In the genomic region with DNA sequence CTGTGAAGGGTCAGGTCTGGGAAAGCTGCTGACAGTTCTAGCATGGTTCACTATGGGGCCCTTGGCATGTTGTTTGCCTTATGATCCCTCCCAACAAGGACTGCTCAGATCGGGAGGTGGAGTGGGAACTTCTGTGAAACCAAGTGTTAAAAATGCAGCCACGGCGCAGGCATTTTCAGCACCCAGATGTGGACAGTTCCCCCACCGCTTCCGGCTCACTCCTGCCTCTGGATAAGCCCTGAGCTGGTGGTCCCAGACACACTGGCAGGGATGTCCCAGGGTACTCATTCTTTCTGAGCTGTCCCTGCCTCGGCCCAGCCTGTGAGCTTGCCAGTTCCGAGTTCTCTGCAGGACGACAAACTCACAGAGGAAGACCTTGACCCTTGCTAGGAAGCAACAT, we compare ENCODE assay signal across 13 mouse cellular contexts. TPM values are rescaled to one million over a fixed set of nuclear protein-coding genes. Genes with fewer than 3 reads are reported as not detected.
A peak's percentile ranks its signal among the peaks of the same experiment; 100 is the strongest.
DNase-seq lines count a peak whose midpoint lies in the region; ATAC-seq and TF ChIP-seq lines count a peak whose summit lies in the region.
"Had no signal": no experiment of that assay in that cellular context is flagged by ENCODE, and none has a peak within 500 bp of the region (broad histone marks: within the 10 kb centered on the region; RNA-seq: fewer than 3 reads in every experiment).

No protein-coding gene starts in this region.

- H3K4me1 ChIP-seq in liver, postnatal 0 days (ENCODE audit: insufficient read depth): no peaks in the 10 kb centered on the region
- no peaks in the 10 kb centered on the region for H3K4me1 ChIP-seq in liver, embryonic 11.5 days (replicated peaks; ENCODE audit: control insufficient read depth, insufficient read depth, low read length)
- H3K4me1 ChIP-seq in neural tube, embryonic 11.5 days (ENCODE audit: control insufficient read depth, insufficient read depth, low read length): no peaks in the 10 kb centered on the region
- H3K4me1 ChIP-seq: heart, embryonic 15.5 days; liver, embryonic 12.5 days had no signal

- no peaks in the 10 kb centered on the region for H3K36me3 ChIP-seq in liver, postnatal 0 days (replicated peaks; ENCODE audit: insufficient read depth, low read length)
- no peaks in the 10 kb centered on the region for H3K36me3 ChIP-seq in liver, embryonic 11.5 days (ENCODE audit: control insufficient read depth, insufficient read depth, low read length)
- H3K36me3 ChIP-seq in neural tube, embryonic 11.5 days (ENCODE audit: control insufficient read depth, insufficient read depth, low read length): no peaks in the 10 kb centered on the region
- H3K36me3 ChIP-seq: heart, embryonic 15.5 days; liver, embryonic 12.5 days had no signal

- H3K9me3 ChIP-seq in liver, postnatal 0 days (ENCODE audit: low read length): no peaks in the 10 kb centered on the region
- H3K9me3 ChIP-seq in liver, embryonic 11.5 days (ENCODE audit: control insufficient read depth, low read length): no peaks in the 10 kb centered on the region
- H3K9me3 ChIP-seq in neural tube, embryonic 11.5 days (ENCODE audit: control insufficient read depth, low read length): no peaks in the 10 kb centered on the region
- H3K9me3 ChIP-seq: heart, embryonic 15.5 days; liver, embryonic 12.5 days had no signal

- DNase-seq in adrenal gland, postnatal 10 days: peak; percentile 36
- no peak for DNase-seq in adrenal gland, adult 8-10 months
- peak; percentile 22 for DNase-seq in liver, postnatal 0 days
- no peak for DNase-seq in liver, embryonic 11.5 days (ENCODE audit: low spot score)
- DNase-seq in embryo, embryonic 11 days: peak; percentile 64
- peak; percentile 51 for DNase-seq in neural tube, embryonic 11.5 days (ENCODE audit: low spot score)
- DNase-seq in MN1 (ENCODE audit: low spot score): no peak
- DNase-seq in ovary, postnatal 10 days (ENCODE audit: low spot score): no peak
- DNase-seq: cerebellum, postnatal 36 days; right cerebral cortex, postnatal 14 days had no signal

- no peak for ATAC-seq in liver, postnatal 0 days
- no peak for ATAC-seq in liver, embryonic 11.5 days (replicated peaks; ENCODE audit: low FRiP score)
- ATAC-seq in neural tube, embryonic 11.5 days (ENCODE audit: insufficient read depth, low FRiP score, low TSS enrichment): no peak
- ATAC-seq: liver, embryonic 12.5 days had no signal

- no peak for TF ChIP-seq EP300 in liver, postnatal 0 days (IDR thresholded peaks at IDR 0.05; ENCODE audit: low read depth)

- H3K9ac ChIP-seq in liver, postnatal 0 days (replicated peaks): no peak overlapping the region
- no peak overlapping the region for H3K9ac ChIP-seq in liver, embryonic 11.5 days (ENCODE audit: low read depth, low read length)
- no peak overlapping the region for H3K9ac ChIP-seq in neural tube, embryonic 11.5 days (ENCODE audit: low read length)
- H3K9ac ChIP-seq: heart, embryonic 15.5 days; liver, embryonic 12.5 days had no signal

- no peak overlapping the region for H3K4me2 ChIP-seq in liver, postnatal 0 days (ENCODE audit: low read depth, low read length)
- H3K4me2 ChIP-seq in liver, embryonic 11.5 days: no peak overlapping the region
- H3K4me2 ChIP-seq in neural tube, embryonic 11.5 days (ENCODE audit: low read depth): no peak overlapping the region
- H3K4me2 ChIP-seq: heart, embryonic 15.5 days; liver, embryonic 12.5 days had no signal

- WGBS in liver, postnatal 0 days (ENCODE audit: insufficient replicate concordance): 9% methylated on average over 8 of the region's 8 CpGs
- WGBS in liver, embryonic 11.5 days: 15% methylated on average over 8 of the region's 8 CpGs
- 13% methylated on average over 8 of the region's 8 CpGs for WGBS in neural tube, embryonic 11.5 days

- H3K27ac ChIP-seq in liver, postnatal 0 days (ENCODE audit: low read depth): no peak overlapping the region
- no peak overlapping the region for H3K27ac ChIP-seq in liver, embryonic 11.5 days (ENCODE audit: low read depth, low read length)
- no peak overlapping the region for H3K27ac ChIP-seq in neural tube, embryonic 11.5 days (ENCODE audit: low read depth, low read length)
- H3K27ac ChIP-seq: heart, embryonic 15.5 days; liver, embryonic 12.5 days; macrophage had no signal

- no peaks in the 10 kb centered on the region for H3K27me3 ChIP-seq in liver, postnatal 0 days (ENCODE audit: insufficient read depth, low read length)
- H3K27me3 ChIP-seq in liver, embryonic 11.5 days (replicated peaks; ENCODE audit: control insufficient read depth, insufficient read depth, low read length): no peaks in the 10 kb centered on the region
- no peaks in the 10 kb centered on the region for H3K27me3 ChIP-seq in neural tube, embryonic 11.5 days (ENCODE audit: control insufficient read depth, insufficient read depth, low read length)
- H3K27me3 ChIP-seq: liver, embryonic 12.5 days had no signal

- no peak overlapping the region for H3K4me3 ChIP-seq in liver, postnatal 0 days (ENCODE audit: low read depth, low read length)
- no peak overlapping the region for H3K4me3 ChIP-seq in liver, embryonic 11.5 days (ENCODE audit: low read depth, low read length)
- no peak overlapping the region for H3K4me3 ChIP-seq in neural tube, embryonic 11.5 days (ENCODE audit: low read depth, low read length)
- H3K4me3 ChIP-seq: heart, embryonic 15.5 days; liver, embryonic 12.5 days had no signal

- no peak for TF ChIP-seq CTCF in liver, postnatal 0 days (IDR thresholded peaks at IDR 0.05; ENCODE audit: low read depth)

RNA-seq across cellular contexts. Expression of a gene that starts 45.0 kb away (rescaled TPM):
- 1 to 10 TPM; 4.4 to 5.1 TPM for total RNA-seq in adrenal gland, postnatal 10 days (2021)
- under 1 TPM in 3 of 4 experiments, not detected in 1; 0.67 to 0.81 (median 0.73) TPM for total RNA-seq in adrenal gland, adult 8-10 months (2022)
- polyA plus RNA-seq in liver, postnatal 0 days (2015; fragmentation: Nextera tagmentation; extraction: Ambion mirVana): 0.86 and 0.91 TPM in 2 replicates
- polyA plus RNA-seq in liver, embryonic 11.5 days (2014; fragmentation: Nextera tagmentation; extraction: Ambion mirVana): 1.5 and 2.0 TPM in 2 replicates
- 3.6 and 6.2 TPM in 2 replicates for polyA plus RNA-seq in neural tube, embryonic 11.5 days (2014; fragmentation: Nextera tagmentation; extraction: Ambion mirVana)

Comparison
In these comparisons a context has a peak if more than half of its experiments do, and no peak if none do; other contexts are left out.
1. DNase-seq: peak in adrenal gland, postnatal 10 days (single experiment), liver, postnatal 0 days (single experiment), embryo, embryonic 11 days (single experiment) and neural tube, embryonic 11.5 days (single experiment); none in adrenal gland, adult 8-10 months (single experiment), liver, embryonic 11.5 days (single experiment), MN1 (single experiment) and ovary, postnatal 10 days (single experiment).